Mouse (Mus musculus) intestine, embryonic 14.5 days (tissue): ENCODE data around the gene Vdac1. TPM values are rescaled to one million over a fixed set of nuclear protein-coding genes. Genes with fewer than 3 reads are reported as not detected.

Experiments
- ATAC-seq: fragments of 200-750 bp; cut with Nextera tagmentation; replicated peaks from 2 replicates; pipeline ENCODE4 v1.8.0; 2017; ENCODE audit warnings: low read depth, moderate number of reproducible peaks, moderate TSS enrichment, moderate library complexity; ENCODE audit not compliant: low FRiP score, low TSS enrichment
- DNase-seq: peaks from one replicate; pipeline ENCODE4 v3.0.0-alpha.2; 2018; ENCODE audit warnings: low spot score
- H3K27ac ChIP-seq: fragments of 300-500 bp; sonication (generic); 2 replicates; pipeline ENCODE4 v1.5.1; 2014; ENCODE audit warnings: low read depth, mild to moderate bottlenecking, control low read depth
- H3K27me3 ChIP-seq: fragments of 300-500 bp; sonication (generic); replicated peaks from 2 replicates; pipeline ENCODE4 v1.6.1; 2014; ENCODE audit warnings: low read length, control low read depth; ENCODE audit not compliant: control insufficient read depth, insufficient read depth
- H3K36me3 ChIP-seq: fragments of 300-500 bp; sonication (generic); 2 replicates; pipeline ENCODE4 v1.6.1; 2014; ENCODE audit warnings: low read length, control low read depth; ENCODE audit not compliant: control insufficient read depth, insufficient read depth
- H3K4me1 ChIP-seq: fragments of 300-500 bp; sonication (generic); replicated peaks from 2 replicates; pipeline ENCODE4 v1.6.1; 2014; ENCODE audit warnings: low read length, control low read depth, mixed read lengths; ENCODE audit not compliant: control insufficient read depth, insufficient read depth
- H3K4me2 ChIP-seq: fragments of 300-500 bp; sonication (generic); 2 replicates; pipeline ENCODE4 v1.6.1; 2014; ENCODE audit warnings: low read length
- H3K4me3 ChIP-seq: fragments of 300-500 bp; sonication (generic); 2 replicates; pipeline ENCODE4 v1.5.1; 2014; ENCODE audit warnings: low read depth, low read length, control low read depth, mixed read lengths
- H3K9ac ChIP-seq: fragments of 300-500 bp; sonication (generic); 2 replicates; pipeline ENCODE4 v1.6.1; 2014; ENCODE audit warnings: mild to moderate bottlenecking, low read length
- H3K9me3 ChIP-seq: fragments of 300-500 bp; sonication (generic); 2 replicates; pipeline ENCODE4 v1.6.1; 2016; ENCODE audit warnings: low read length, control low read depth; ENCODE audit not compliant: control insufficient read depth
- WGBS: fragments of 180-500 bp; shearing (Covaris S2); extraction: QIAGEN DNeasy Blood & Tissue Kit; methylation state at CpG from one replicate; pipeline ENCODE4 v1.1.7; 2014; 5-methylcytosine and 5-hydroxymethylcytosine counted together
- polyA plus RNA-seq: library from polyadenylated mRNA; unstranded; fragments of >200 nt; fragmentation: Nextera tagmentation; extraction: Ambion mirVana; gene quantifications from 2 replicates; pipeline ENCODE4 v1.2.1, GENCODE M21; 2014

Gene Vdac1
- polyA plus RNA-seq, 1 experiment from 2014 or later = 235 TPM

DNA sequence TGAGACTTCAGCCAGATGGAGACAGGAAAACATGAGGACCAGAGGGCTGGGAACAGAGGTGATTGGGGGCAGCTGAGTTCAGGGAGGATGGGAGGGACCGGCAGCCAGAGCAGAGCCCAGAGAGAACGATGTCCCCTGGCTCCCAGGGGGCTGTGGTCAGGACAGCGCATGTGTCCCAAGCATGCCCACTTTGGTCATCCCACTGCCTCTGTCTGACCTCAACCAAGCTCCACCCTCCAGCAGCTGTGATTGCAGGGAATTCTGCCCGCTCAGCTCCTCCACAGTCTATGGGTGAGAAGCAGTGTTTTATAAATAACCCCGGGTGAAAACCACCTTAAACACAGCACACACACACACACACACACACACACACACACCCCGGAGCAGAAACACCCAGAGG lies 68.8 kb downstream of the Vdac1 start:
- H3K36me3 ChIP-seq = no peaks in the 10 kb centered on the region
- H3K9ac ChIP-seq = no peak overlapping the region
- no peaks in the 10 kb centered on the region for H3K27me3 ChIP-seq
- ATAC-seq = no peak
- no peaks in the 10 kb centered on the region for H3K4me1 ChIP-seq
- no peak overlapping the region for H3K27ac ChIP-seq
- no peak overlapping the region for H3K4me2 ChIP-seq
- 77% methylated on average over 6 of the region's 6 CpGs for WGBS
- no peaks in the 10 kb centered on the region for H3K9me3 ChIP-seq
- no peak for DNase-seq
- H3K4me3 ChIP-seq = no peak overlapping the region

DNA sequence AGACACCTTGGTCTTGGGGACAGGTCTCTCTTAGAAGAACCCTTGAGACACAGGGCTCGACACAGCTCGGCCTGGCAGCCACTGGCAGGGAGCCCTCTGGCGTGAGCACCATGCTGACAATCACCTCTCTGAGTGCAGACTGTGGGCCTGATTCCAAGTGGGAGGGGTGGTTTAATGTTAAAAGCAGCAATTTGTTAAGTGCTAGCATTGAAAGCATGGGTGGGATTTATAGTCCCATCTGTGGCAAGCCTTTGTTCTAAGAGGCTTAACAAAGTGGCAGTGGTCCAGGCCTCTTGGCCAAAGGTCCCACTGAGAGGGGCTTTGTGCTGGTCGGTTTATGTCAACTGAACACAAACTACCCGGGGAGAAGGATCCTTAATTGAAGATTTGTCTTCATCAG lies 70.9 kb downstream of the Vdac1 start:
- Histone ChIP-seq H3K27me3 (no peaks in the 10 kb centered on the region), H3K9ac (no peak overlapping the region), H3K27ac (no peak overlapping the region), H3K36me3 (no peaks in the 10 kb centered on the region), H3K4me2 (no peak overlapping the region), H3K9me3 (no peaks in the 10 kb centered on the region), H3K4me1 (no peaks in the 10 kb centered on the region), H3K4me3 (no peak overlapping the region)
- ATAC-seq (no peak), DNase-seq (no peak)
- 51% methylated on average over 5 of the region's 5 CpGs for WGBS

DNA sequence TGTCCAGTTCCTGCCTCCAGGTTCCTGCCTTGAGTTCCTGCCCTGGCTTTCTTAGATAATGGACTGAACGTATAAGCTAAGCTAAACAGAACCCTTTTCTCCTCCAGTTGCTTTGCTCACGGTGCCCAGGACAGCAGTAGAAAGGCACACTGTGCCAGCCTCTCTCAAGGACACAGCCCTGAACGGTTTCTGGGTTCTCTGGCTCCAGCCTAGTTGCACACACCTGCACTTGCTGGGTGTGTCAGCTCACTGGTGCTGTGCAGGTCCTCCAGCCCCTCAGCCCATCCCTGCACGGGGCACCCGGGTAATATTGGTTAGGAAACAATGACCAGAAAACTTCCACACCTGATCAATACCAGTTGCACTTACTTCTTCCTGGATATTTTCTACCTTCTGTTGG lies 71.5 kb downstream of the Vdac1 start:
- no peak overlapping the region for H3K4me3 ChIP-seq
- H3K27ac ChIP-seq = no peak overlapping the region
- no peak overlapping the region for H3K4me2 ChIP-seq
- ATAC-seq = no peak
- no peak overlapping the region for H3K9ac ChIP-seq
- WGBS = 86% methylated on average over 5 of the region's 5 CpGs
- no peaks in the 10 kb centered on the region for H3K36me3 ChIP-seq
- no peaks in the 10 kb centered on the region for H3K4me1 ChIP-seq
- DNase-seq = no peak
- H3K9me3 ChIP-seq = no peaks in the 10 kb centered on the region
- H3K27me3 ChIP-seq = no peaks in the 10 kb centered on the region

DNA sequence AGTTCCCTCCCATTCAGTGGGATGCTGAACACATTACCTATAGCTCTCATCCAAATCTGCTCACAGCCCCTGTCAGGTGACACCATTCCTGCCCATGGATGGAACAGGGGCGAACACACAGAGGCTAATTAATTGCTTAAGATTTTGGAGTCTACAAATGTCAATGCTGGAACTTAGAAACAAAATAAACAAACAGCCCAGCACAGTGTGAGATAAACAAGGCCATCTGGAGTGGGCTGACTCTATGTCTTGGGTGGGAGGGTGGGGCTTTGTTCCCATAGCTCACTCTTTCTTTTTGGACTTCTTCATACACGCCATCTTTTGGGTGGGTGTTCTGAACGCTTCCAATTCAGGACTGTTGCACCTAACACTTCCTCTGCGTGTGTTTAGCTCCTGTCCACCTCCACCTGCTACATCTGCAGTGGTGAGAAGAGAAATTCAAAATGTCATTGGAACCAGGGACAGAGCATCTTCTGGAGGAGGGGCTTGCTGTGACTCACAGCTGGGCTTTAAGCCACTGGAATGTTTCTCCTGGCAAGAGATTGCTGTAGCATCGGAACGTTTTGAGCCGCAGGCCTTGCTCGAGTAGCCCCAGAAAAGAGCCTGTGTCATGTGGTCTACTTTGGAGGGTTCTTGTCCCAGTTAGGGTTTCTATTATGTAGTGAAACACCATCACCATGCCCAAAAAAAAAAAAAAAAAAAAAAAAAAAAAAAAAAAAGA lies 72.6 kb downstream of the Vdac1 start:
- H3K4me2 ChIP-seq = no peak overlapping the region
- H3K36me3 ChIP-seq = no peaks in the 10 kb centered on the region
- H3K4me1 ChIP-seq = no peaks in the 10 kb centered on the region
- WGBS = 68% methylated on average over 8 of the region's 8 CpGs
- no peak overlapping the region for H3K9ac ChIP-seq
- H3K27ac ChIP-seq = no peak overlapping the region
- no peak overlapping the region for H3K4me3 ChIP-seq
- no peak for DNase-seq
- H3K27me3 ChIP-seq = no peaks in the 10 kb centered on the region
- H3K9me3 ChIP-seq = no peaks in the 10 kb centered on the region
- no peak for ATAC-seq

DNA sequence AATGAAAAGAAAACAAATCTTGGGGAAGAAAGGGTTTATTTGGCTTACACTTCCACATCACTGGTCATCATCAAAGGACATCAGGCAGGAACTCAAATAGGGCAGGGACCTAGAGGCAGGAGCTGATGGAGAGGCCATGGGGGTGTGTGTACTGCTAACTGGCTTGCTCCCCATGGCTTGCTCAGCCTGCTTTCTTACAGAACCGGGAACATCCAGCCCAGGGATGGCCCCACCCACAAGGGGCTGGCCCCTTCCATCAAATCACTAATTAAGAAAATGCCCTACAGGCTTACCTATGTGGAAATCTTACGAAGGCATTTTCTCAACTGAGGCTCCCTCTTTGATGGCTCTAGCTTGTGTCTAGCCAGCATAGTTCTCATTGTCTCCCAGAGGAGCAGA lies 73.1 kb downstream of the Vdac1 start:
- 73% methylated on average over 2 of the region's 2 CpGs for WGBS
- no peak overlapping the region for H3K9ac ChIP-seq
- DNase-seq = no peak
- H3K4me3 ChIP-seq = no peak overlapping the region
- H3K9me3 ChIP-seq = no peaks in the 10 kb centered on the region
- no peak for ATAC-seq
- no peaks in the 10 kb centered on the region for H3K36me3 ChIP-seq
- no peaks in the 10 kb centered on the region for H3K27me3 ChIP-seq
- H3K4me2 ChIP-seq = no peak overlapping the region
- H3K27ac ChIP-seq = no peak overlapping the region
- no peaks in the 10 kb centered on the region for H3K4me1 ChIP-seq

- WGBS = 88% methylated on average over 5 of the region's 5 CpGs
- H3K27me3 ChIP-seq = no peaks in the 10 kb centered on the region
These were observed 74.8 kb downstream of the Vdac1 start for GRCm38 (mm10) chr11:52435466-52435865.

GRCm38 (mm10) chr11:52437123-52437522 lies 76.5 kb downstream of the Vdac1 start:
- Histone ChIP-seq H3K27ac (no peak overlapping the region), H3K27me3 (no peaks in the 10 kb centered on the region), H3K36me3 (no peaks in the 10 kb centered on the region), H3K4me1 (no peaks in the 10 kb centered on the region), H3K4me2 (peak overlapping the region; percentile 20), H3K4me3 (no peak overlapping the region), H3K9me3 (no peaks in the 10 kb centered on the region), H3K9ac (no peak overlapping the region)
- WGBS = 10% methylated on average over 10 of the region's 10 CpGs
- peak; percentile 68 for DNase-seq
- no peak for ATAC-seq

More at GRCm38 (mm10) chr11:52435466-52435865, 74.8 kb downstream of the Vdac1 start:
- Histone ChIP-seq H3K9me3 (no peaks in the 10 kb centered on the region), H3K27ac (no peak overlapping the region), H3K4me2 (no peak overlapping the region), H3K36me3 (no peaks in the 10 kb centered on the region), H3K4me1 (no peaks in the 10 kb centered on the region), H3K9ac (no peak overlapping the region), H3K4me3 (no peak overlapping the region)
- no peak for ATAC-seq
- no peak for DNase-seq

Other genes starting within 250 kb of the Vdac1 start
- gene Olfr1373, start 215.3 kb upstream of the Vdac1 start, polyA plus RNA-seq = not detected in 2 replicates
- not detected in 2 replicates for gene Olfr1371, start 146.9 kb upstream of the Vdac1 start, polyA plus RNA-seq
- gene Skp1a, start 128.9 kb upstream of the Vdac1 start, polyA plus RNA-seq = 743 and 772 TPM in 2 replicates
- 7.8 and 9.5 TPM in 2 replicates for gene Tcf7, start 77.8 kb upstream of the Vdac1 start, polyA plus RNA-seq
- 194 and 228 TPM in 2 replicates for gene 9530068E07Rik, start 35.6 kb downstream of the Vdac1 start, polyA plus RNA-seq